Mouse (Mus musculus): ENCODE data around the gene Mylk.
A peak's percentile ranks its signal among the peaks of the same experiment; 100 is the strongest.

Gene Mylk

DNA sequence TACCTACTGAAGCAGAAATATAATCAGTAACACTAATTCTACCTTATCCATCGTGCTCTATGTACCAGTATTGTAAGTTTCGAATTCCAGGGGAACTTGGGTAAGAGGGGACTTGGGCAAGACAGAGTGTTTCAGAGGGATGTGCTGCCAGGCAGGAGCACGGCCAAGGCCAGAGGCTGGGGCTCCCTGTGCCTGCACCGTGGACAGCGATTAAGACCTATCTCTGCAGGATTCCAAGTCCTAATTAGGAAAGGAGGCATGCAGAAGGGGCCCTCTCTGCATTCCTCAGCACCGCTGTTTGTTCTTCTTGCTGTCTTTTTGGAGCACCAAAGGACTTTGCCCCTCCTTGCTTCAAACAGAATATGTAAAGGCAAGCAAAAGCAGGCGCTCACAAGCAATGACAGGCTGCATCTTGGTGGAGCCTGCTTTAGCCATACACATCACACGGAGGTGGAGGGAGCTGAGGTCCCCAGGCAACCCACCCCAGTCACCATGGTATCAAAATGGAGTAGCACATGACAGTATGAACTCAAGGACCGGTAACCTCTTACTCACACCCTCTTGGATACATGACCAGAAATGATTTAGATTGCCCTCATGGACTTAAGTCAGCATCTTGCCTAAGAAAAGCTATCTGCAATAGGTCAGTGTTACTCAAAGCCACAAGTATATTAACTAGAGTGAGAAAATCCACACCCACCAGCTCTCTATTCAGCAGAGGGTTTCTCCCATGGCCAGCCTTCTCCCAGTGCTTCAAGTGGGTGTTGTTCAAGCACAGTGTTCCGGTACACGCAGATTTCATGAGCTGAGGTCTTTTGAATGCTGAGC, 239.4 kb downstream of the Mylk start:
- no peak for DNase-seq (ENCODE audit: low read depth, low spot score)

DNA sequence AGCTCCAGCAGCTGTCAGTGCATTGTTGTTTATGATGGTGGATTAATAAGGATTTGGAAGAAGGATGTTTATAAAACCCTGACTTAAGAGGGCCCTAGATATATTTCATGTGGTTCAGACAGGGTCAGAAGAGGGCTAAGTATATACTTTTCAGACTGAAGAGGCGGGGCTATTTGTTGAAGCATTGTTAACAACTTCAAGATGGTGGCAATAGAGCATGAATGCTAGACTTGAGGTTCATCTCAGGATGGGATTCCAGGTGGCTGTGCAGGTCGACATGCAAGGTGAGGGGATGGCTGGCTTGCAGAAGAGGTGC, 240.0 kb downstream of the Mylk start:
- DNase-seq (ENCODE audit: low read depth, low spot score), result no peak

DNA sequence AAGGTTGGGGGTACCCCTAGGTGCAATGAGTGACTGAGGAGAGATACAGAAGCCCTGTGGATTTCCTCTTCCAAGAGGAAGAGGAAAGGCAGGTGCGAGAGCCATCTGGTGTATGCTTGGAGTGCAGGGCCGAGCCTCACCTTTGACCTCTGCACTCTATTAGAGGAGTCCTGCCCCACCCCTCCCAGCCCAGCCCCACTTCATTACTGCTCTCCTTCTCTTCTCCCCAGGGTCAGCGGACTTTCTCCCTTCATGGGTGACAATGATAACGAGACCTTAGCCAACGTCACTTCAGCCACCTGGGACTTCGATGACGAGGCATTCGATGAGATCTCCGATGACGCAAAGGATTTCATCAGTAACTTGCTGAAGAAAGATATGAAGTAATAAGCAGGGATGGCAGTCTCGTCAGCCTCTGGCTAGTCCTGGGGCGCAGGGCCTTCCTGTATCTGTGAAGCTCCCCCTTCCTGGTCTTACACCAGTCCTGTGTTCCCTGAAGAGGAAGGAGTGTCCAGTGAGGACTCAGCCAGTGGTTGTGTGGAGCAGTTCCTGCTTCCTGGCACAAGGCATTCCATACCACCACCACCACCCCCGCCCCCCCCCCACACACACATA, 241.3 kb downstream of the Mylk start:
- DNase-seq (ENCODE audit: low read depth, low spot score), result no peak

DNA sequence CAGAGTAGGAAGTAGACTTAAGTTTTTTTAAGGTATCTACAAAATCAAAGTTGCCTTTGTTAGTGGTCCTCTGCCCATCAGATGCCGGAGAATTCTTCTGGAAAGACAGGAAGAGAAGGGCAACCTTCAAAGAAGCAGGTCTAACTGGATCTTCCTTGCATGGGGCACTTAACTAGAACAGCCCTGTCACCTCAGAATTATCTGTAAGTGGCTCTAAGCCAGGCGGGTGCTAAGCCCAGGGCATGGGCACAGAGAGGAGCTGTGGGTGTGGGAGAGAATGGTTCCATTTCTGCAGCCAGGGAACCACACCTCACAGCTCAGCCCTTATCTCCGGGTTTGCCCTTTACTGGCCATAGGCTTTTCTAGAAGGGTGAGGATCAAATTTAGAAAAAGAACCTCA, 246.4 kb downstream of the Mylk start:
- DNase-seq (ENCODE audit: low read depth, low spot score), result no peak

DNA sequence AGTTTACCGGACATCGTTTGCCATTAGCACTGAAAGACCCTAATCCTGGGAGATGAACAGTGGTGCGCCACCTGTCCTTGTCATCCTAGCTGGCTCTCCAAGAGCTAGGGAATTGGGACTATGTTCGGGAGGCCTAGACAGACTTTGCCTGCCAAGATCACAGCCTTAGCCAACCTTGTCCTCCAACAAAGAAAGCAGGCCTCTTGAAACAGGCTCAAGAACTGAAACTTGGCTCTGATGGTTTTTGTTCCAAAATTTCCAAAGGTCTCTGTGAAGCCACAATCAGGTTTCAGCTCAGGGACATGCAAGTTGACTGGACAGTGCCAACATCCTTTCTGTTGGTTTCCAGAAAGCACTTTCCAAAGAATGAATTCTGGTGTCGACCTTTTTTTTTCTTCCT, 247.8 kb downstream of the Mylk start:
- no peak for DNase-seq (ENCODE audit: low read depth, low spot score)

DNA sequence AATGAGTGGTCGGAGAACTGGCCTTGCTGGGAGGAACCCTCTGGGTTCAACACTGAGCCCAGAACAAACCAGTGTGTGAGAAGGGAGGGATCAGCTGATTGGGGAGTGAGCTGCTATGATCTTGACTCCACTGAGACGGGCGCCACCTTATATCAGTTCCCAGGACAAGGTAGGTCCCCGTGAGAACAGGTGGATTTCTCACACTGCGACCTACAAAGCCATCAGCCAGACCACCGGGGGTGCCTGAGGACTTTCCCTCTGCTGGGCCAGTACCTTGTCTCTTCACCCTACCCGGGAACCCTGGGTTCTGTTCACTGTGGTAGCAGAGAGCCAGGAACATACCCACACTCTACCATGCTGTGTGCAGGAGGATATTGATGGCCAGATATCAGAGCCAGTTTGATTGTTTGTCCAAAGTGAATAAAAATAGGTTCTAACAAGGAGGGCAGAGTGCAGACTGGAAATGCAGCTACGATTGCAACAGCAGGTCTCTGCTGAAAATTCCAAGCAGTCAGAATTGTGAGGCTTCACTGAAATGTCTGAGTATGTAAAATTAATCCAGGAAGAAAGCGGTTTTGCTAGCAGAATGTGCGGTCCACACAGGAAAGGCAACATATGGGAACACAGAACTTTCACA, 248.8 kb downstream of the Mylk start:
- no peak for DNase-seq (ENCODE audit: low read depth, low spot score)

DNA sequence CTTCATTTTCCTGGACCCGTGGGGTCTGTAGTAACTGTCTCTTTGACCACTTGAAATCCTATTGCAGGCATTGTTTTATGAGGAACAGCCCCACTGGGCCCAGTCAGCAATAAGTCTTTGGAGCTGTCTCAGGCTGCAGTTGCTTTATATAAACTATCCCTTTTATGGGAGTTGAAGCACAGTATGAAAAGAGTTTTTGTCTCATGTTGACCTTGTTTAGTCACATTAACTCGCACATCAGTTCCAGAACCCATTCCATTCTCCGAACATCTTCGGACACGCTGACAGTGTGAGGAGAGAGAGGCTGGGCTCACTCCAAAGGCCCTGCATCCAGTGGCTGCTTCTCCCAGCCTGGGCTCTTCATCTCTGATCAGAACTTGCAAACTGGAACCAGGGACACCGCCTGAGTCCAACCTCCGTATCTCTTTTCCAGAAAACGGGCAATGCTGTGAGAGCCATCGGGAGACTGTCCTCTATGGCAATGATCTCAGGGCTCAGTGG, 249.7 kb downstream of the Mylk start:
- DNase-seq (ENCODE audit: low read depth, low spot score), result no peak

DNA sequence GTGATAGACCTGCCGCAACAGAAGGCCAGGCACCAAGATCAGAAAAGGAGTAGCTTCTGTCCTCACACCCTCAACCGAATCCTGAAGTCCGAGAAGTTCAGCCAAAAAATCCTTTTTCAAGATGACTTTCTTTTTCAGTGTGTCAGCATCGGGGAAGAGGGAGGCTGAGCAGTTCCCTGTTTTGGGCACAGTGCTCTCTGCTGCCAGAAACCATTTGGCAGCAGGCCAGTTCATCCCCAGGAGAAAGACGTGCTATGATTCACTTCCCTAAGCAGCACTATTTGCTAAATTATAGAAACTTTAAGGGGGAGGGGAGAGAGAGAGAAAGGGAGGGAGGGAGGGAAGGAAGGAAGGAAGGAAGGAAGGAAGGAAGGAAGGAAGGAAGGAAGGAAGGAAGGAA, 251.1 kb downstream of the Mylk start:
- no peak for DNase-seq (ENCODE audit: low read depth, low spot score)

DNA sequence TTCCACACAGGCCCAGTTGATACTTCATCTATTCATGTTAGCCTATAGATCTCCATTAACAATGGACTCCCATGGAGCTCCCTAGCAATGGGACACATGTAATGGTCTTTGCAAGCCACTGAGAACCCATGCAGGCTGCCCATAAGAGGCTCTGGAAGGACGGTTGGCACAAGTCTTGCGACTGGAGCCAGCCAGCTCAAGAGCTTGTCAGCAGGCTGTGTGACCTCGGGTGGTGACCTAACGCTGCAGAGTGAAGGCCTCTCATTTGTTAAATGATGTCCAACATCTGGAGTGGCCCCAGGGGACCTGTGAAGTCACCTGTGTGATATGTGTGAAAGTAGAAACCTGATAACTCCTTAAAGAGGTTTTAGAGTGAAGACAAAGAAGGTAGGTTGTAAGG, 252.0 kb downstream of the Mylk start:
- DNase-seq (ENCODE audit: low read depth, low spot score), result no peak

DNA sequence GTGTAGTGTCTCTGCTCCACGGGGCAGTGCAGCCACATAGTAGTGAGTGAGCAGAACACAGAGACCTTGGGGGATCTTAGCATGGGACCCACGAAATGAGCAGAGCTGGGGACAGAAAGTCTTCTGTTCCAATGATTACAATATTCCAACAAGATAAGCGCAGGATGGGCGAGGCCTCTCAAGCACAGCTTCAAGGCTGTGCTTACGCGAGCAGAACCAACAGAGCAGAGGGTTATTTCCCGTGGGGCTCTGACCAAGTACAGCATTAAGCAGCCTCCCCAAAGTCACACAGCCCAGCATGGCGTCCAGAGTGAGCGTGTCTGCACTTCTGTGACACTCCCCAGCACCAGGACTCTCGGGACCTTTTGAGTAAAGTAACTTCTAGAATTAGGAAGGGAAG, 252.6 kb downstream of the Mylk start:
- DNase-seq (ENCODE audit: low read depth, low spot score), result no peak

DNA sequence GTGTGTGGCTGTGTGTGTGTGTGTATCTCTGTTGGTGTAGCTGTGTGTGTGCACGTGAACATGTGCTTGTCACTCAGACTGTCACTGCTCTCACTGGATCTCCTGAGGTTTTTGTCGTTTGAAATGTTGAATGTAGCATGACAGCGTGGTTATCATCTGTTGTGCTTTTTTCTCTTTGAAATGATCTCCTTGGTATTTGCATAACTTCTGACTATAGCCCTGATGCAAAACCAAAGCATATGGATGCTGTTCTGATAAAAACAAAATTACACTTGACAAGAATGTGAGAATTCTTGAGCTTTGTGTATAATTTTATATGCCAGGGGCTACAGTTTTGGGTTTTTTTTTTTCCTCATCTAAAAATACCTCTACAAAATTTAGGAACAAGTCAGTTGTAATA, 254.0 kb downstream of the Mylk start:
- DNase-seq (ENCODE audit: low read depth, low spot score), result no peak

DNA sequence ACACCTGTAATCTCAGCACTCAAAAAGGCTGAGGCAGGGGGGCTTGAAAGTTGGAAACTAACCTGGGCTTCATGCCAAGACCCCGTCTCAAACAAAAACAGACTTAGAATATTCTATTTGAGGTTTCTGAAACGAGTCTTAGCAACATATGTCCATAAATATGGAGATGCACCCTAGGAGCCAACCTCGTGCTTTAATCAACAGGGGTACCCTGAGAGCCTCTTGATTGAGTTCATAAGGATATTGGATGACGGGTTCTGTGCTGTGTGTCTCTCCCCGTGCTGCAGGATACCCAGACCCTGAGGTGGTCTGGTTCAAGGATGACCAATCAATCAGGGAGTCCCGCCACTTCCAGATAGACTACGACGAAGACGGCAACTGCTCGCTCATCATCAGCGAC, 255.0 kb downstream of the Mylk start:
- DNase-seq (ENCODE audit: low read depth, low spot score), result no peak

DNA sequence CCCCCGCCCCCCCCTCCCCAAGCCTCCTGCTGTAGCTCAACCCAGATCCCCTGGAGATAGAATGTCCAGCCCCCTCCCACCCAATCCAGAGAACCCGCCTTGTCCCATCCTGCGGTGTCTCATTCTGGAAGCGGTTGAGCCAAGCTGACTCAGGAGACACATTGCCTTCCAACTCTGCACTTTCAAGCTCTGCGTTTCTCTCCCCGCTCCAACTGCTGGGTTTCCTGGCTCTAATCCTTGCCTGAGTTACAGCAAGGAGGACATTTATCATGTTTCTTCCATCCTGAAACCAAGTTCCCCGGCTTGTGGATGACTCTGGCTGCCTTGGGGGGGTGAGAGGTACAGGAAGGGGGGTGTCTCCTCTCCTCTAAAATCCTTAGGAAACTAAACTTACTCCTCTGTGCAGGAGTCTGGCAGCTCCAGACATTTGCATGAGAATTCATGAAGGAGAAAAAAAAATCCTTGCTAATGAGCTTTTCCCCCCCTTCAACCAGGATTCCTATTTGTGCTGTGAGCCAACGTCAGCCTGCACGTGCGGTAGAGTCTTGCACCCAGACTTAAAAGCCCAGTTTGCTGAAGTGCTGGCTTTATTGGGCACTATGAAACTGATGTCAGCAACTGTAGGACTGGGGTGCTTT, 256.0 kb downstream of the Mylk start:
- peak; percentile 88 for DNase-seq (ENCODE audit: low read depth, low spot score)

DNA sequence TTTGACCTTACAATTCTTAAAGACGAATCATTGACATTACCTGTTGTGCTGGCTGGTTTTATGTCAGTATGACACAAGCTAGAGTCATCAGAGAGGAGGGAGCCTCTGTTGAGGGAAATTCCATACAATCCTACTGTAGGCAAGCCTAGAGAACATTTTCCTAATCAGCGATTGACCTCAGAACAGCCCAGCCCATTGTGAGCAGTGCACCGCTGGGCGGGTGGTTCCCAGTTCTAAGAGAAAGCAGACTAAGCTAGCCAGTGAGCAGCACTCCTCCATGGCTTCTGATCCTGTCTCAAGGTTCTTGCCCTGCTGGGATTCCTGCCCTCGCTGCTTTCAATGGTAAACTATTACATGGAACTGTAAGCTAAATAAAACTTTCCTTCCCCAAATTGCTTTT, 259.3 kb downstream of the Mylk start:
- peak; percentile 71 for DNase-seq (ENCODE audit: low read depth, low spot score)

DNA sequence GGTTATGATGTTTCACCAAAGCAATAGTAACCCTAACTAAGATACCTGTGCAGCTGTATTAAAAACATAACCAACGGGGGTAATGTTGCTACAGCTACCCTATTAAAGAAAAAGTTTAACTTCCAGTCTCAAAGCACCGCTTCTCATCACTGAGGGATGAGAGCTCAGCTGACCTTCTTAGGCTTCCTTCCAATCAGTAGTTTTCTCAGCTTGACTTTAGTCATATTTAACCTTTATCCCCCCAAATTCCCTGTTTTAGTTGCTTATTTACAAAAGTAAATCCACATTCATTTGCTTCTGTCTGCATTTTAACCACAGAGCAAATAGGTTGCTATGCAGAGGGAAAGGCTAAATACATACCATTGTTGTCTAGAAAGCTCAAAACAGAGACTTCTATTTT, 259.7 kb downstream of the Mylk start:
- no peak for DNase-seq (ENCODE audit: low read depth, low spot score)

DNA sequence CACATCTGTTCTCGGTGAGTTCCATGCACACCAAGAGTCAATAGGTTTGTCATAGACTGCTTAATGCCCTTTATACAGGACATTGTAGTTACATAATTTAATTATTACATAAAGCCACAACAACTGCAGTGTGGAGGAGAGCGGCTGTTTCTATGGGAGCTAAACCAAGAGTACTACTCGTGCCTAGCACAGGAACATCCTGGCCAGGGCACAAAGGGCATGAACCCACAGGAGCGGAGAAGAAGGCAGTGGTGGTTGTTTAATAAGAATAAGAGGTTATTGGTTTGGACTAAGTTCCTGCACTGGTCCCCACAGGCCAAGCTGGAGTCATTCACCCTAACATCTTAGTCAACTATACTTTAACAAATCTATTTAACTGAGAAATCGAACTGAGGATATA, 261.2 kb downstream of the Mylk start:
- no peak for DNase-seq (ENCODE audit: low read depth, low spot score)

DNA sequence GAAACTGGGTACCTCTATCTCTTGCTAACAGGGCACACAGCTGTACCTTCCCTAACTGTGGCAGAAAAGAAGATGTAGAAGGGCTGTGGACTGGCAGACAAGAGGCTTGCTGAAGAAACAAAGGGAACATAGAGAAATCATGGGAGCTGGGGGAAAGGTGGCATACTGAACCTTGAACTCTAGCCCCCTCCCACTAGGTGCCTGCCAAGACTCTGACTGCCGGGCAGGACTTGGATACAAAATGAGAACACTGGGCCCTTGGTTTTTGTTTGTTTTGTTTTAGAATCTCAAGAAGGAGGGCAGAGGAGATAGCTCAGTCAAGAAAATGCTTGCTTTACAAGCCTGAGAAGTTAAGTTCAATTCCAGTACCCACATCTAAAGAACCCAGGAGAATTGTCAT, 262.4 kb downstream of the Mylk start:
- no peak for DNase-seq (ENCODE audit: low read depth, low spot score)

DNA sequence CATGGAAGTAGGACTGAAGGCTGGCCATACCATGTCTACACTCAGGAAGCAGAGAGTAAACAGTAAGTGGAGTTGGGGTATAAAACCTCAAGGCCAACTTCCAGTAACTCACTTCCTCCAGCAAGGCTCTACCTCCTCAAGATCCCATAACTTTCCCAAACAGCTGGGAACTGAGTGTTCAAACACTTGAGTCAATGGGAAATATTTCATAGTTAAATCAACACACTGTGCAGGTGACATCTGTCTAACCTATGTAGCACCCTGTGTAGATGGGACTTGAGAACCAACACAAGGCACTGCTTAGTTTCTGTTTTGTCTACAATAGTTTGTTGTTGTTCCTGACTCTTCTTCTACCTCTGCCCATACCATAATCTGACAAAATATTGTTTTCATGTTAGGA, 263.4 kb downstream of the Mylk start:
- DNase-seq (ENCODE audit: low read depth, low spot score), result no peak

DNA sequence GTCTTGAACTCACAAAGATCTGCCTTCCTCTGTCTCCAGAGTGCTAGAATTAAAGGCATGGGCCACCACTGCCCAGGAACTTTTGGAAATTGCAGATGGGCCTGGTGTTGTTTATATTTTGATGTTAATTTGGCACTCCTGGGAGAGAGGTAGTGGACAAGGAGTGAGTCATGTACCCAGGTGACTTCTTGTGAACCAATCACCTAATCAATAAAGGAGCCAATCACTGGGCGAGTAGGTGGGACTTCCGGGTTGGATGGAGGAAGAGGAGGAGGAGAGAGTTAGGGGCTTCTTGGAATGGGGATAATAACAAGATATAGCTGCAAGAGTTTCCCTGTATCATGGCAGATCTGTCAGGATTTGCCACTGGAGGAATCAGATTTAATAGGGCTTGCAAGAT, 268.5 kb downstream of the Mylk start:
- DNase-seq (ENCODE audit: low read depth, low spot score), result peak; percentile 93

DNA sequence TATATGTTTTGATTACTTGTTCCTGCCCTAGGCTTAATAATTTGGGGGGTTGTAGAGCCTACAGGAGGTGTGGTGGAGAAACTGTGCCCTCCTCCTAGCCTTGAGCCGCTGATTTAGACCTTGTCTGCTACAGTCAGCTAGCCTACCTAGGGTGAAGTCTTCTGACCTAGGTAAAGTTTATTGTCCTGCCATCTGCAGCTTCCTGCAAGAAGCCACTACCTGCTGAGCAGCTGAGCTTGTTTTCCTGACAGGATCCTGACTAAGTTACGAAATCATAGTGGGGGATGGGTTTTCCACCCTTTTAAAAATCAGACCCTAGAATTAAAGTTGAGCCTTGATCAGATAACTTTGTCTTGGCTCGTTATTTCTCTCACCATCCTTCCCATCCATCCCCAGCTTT, 271.5 kb downstream of the Mylk start:
- peak; percentile 90 for DNase-seq (ENCODE audit: low read depth, low spot score)

DNA sequence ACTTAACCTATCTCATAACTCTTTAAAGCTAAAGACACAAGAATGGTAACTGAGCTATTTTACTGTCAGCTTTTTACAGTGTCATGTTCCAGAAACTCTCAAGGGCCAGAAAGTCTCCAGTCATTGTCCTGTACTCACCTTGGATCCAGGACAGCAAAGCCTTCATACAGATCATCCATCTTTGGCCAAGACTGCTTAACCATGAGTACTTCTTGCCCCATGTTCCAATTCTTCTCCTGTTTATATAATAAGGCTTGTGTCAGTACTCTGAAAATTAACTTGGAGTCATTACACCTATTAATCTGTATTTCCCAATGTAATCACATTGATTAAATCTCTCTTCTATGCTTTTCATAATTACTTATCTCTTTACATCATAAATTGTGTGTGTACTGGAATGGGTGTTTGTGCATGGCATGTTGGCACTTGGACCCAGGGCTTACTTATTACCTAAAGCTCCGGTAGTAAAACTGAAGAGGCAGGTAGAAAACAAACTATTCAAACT, 273.5 kb downstream of the Mylk start:
- DNase-seq (ENCODE audit: low read depth, low spot score), result no peak

DNA sequence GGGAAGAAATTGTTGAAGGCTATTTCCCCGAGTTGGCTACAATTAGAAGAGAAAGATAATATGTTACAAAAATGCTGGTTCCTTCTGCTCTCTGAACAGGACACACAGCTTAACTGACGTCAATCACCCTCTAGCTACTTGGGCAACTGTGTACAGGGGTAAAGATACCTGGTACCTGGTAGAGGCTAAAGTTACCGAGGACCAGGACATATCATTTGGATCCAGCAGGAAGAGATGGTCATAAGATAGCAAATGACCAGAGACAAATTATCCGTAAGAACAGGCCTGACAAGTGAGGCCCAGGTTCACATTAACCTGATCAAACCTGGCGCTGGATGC, 276.9 kb downstream of the Mylk start:
- no peak for DNase-seq (ENCODE audit: low read depth, low spot score)
